Mouse (Mus musculus) urinary bladder, postnatal 25 days (tissue): ENCODE results near the gene Pitpnb.

ENCODE experiments used
- DNase-seq: peaks from one replicate; pipeline ENCODE4 v3.0.0; 2022; ENCODE audit warnings: low spot score

Gene Pitpnb

GRCm38 (mm10) chr5:111330417-111331098 is at the start of gene Pitpnb:
Gene Pitpnb, plus strand, starts transcription at chr5:111330763.
- DNase-seq = peak; percentile 100

- DNase-seq = no peak
These were observed 46.0 kb upstream of the Pitpnb start for GRCm38 (mm10) chr5:111284420-111285175.

DNA sequence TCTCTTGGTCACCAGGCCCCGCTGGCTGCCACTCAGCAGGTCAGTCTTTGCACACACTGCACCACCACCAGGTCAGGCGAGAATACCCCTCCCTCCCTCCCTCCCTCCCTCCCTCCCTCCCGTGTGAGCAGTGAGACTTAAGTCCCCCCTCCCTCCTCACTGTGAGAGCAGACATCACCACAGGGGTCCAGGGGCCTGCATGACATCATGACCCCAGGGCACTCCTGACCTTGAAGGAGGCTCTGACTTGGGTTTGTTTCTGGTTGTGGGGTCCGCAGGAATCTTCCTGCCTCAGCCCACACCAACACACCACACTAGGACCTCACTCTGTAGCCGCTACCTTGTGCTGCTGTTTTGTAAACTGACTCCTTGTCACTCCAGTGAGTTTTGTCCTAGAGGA is 43.0 kb upstream of the Pitpnb start:
- DNase-seq = no peak

DNA sequence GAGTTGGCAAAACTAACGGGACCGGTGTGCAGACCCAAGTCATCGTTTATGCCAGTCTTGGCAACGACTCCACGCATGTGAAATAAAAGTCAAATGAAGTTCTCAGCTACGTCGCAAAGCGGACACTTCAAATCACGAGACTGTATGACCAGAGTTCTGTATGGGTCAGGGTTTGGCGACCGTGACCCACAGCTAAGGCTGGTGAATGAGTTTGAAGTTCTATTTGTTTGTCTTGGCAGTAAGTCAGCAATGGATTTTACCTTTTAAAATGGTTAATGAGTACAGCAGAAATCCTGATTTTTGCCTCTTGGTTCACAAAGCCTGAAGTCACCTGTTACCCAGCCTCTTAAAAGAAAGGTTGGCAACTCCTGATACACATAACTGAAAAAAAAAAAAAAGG is 42.1 kb upstream of the Pitpnb start:
- DNase-seq = no peak

DNA sequence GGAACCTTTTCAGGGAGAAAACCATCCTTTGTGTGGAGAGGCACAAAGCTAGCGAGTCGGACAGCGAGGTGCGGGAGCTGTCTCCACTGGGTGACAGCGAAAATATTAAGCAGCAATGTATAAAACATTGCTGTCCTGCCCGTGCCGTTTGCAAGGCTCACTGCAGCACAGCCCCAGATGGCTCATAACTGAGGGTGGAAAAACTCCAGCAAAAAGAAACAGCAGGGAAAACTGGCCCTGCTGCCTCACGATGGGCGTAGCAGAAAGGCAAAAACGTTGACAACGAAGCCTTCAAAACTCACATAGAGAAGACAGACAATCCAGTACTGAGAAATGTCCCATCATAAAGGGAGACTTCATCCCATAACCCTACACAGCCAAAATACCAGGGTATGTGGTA is 40.5 kb upstream of the Pitpnb start:
- no peak for DNase-seq

DNA sequence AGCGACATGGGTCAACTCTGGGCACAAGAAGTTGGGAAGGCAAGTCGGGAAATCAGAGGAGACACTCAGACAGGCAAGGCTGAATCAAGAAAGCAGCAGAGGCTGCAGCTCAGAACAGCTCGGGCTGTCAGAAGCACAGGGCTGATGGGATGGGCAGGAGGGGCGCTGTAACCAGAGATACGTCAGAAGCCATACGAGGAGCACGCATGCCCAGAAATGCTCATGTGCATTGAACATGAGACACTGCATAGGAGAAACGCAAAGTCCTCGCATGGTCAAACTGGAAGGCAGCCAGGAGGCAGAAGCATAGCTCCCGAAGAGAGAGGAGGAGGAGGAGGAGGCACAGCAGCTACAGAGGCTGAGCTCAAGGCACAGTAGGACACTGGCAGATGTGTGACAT is 38.9 kb upstream of the Pitpnb start:
- DNase-seq = no peak

DNA sequence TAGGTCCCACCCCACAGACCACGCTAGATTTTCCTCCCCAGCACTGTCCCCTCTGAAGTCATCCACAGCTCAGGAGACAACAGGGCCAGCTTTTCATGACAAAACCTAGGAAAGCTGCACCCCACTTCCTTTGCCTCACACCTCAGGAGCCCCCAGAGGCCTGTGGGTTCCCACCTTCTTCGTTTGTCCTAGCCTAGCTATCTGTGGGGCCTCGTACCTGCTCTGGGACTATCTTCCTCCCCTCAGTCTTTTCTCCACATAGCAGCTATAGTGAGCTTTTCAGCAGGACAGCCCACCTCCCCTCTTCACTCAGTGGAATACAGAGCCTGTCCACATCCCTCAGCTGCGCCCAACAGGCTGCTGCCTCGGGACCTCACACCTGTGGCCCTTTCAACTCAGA is 32.8 kb upstream of the Pitpnb start:
- DNase-seq = no peak

DNA sequence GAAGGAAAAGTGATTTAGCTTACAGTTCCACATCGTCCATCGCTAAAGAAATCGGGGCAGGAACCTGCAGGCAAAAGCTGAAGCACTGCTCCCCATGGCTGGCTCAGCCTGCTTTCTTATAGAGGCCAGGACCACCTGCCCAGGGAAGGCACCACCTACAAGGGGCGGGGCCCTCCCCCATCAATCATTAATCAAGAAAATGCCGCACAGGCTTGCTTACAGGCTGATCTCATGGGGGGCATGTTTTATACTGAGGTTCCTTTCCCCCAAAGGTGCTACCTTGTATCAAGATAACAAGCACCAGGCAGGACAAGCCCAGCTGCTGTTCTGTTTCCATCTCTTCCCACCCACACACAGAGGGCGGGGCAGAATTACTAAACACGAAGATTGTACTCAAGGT is 31.9 kb upstream of the Pitpnb start:
- DNase-seq = no peak

- no peak for DNase-seq
These were observed 29.8 kb upstream of the Pitpnb start for GRCm38 (mm10) chr5:111300776-111301175.

DNA sequence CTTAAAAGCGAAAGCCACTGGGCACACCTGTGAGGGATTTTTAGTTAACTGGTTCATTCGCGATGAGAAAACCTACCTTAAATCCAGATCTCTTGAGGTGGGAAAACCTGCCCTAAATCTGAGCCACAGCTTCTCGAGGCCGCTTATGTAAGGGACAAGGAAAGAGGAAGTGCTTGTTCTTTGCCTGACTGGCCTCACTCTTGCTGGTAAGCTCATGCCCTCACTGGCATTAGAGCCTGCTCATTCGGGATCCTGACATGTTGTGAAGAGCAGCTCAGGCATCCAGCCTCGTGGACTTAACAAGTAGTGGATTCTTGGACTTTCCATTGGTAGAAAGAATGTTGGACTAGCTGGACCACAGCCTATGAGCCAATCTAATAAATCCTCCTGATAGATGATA is 28.8 kb upstream of the Pitpnb start:
- DNase-seq = no peak

- DNase-seq = no peak
These were observed 25.8 kb upstream of the Pitpnb start for GRCm38 (mm10) chr5:111304730-111305129.

DNA sequence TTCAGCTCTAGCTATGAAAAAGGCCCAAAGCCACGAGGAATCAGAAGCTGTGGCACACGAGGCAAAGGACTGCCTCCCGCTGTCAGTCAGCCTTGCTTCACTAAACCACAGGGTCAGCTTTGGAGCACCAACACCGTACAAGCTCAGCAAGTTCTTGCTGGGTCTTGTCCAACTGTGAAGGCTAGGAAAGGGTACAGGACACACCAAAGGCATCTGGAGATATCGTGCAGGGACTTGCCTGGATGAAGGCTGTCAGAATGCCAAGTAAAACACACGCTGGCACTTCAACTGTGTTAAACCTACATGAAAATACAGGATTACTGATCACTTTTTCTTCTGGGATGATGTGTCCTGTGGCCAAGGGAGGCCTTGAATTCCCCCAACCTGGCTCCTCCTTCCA is 20.4 kb upstream of the Pitpnb start:
- DNase-seq = peak; percentile 57

- no peak for DNase-seq
These were observed 16.7 kb upstream of the Pitpnb start for GRCm38 (mm10) chr5:111313833-111314232.

- no peak for DNase-seq
These were observed 15.5 kb upstream of the Pitpnb start for GRCm38 (mm10) chr5:111315061-111315460.

- DNase-seq = no peak
These were observed 13.0 kb upstream of the Pitpnb start for GRCm38 (mm10) chr5:111317526-111317925.

DNA sequence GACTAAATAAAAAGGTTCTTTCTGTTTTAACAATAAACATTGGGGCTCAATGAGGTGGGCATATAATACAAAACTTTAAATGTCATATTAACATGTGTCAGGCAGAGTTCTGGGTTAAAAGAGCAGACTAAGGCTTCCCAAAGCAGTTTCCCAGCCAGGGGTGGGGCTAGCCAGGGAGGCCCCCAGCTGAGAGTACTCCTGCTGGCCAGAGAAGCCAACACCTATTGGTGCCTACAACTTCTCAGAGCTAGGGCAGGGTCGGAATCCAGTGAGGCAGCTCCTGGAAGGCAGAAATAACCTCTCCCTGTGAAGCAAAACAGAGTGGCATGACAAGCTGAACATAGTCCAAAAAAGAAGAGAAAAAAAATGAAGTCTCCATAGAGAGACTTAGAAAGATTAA is 11.6 kb upstream of the Pitpnb start:
- DNase-seq = no peak

DNA sequence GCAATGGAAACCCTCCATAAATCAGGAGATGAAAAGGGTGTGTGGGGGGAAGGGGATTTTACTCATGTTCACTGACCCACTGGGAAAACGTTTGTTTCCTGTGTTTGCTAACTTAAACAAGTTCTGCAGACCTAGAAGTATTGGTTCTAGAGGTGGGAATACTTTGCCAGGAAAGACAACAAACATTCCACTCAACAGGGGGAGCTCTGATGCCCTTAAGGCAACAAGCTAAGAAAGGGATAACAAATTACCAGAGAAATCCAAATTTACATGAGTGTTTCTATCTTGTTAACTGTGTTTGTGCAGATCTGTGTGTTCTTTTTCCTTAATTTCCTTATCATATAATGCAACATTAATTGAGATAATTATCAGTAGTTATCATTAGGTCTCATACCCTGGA is 4.8 kb upstream of the Pitpnb start:
- no peak for DNase-seq

DNA sequence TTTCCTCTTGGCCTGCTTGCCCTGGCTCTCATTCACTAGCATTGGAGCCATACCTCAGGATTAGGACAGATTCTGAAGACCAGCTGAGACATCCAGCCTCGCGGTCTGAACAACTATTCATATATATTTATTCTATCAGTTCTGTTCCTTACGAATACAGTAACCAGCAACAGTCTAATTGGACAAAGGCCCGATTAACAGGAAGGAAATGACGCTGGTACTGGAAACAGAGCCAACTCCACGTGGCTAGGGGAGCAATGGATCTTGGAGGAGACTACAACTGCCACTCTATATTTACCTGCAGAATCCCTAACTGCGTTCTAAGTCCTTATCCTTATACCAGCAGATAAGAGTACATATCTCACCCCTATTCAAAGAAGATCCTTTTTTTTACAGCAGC is 3.1 kb upstream of the Pitpnb start:
- no peak for DNase-seq

DNA sequence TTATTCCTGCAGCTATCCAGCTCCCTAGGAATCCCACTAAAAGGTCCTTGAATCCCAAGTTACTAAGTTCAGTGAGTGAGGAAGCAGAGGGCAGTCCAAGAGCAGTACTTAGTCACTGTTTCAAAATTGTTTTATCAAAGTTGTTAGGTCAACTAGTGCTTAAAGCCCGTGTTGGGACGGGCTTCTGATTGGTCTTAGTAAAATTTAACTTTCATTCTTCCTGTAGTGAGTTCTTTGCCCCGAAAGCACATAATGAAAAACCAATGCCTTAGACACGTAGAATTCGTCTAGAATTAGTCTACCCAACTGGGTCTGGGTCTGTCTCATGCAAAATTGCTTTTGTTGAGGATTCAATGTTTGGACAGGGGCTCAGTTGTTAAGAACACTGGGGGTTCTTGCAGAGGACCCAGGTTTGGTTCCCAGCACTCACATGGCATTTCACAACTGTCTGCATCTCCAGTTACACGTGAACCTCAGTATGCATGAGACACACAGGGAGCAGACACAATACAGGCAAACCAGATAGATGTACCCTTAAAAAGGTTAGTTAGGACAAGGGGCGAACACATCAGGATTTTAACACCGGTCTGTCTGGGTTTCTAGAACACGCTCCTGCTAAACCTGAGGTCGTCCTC is 664 bp upstream of the Pitpnb start:
- no peak for DNase-seq

GRCm38 (mm10) chr5:111331099-111331435 is 504 bp downstream of the Pitpnb start:
- no peak for DNase-seq

- no peak for DNase-seq
These were observed 5.6 kb downstream of the Pitpnb start for GRCm38 (mm10) chr5:111335939-111336691.

DNA sequence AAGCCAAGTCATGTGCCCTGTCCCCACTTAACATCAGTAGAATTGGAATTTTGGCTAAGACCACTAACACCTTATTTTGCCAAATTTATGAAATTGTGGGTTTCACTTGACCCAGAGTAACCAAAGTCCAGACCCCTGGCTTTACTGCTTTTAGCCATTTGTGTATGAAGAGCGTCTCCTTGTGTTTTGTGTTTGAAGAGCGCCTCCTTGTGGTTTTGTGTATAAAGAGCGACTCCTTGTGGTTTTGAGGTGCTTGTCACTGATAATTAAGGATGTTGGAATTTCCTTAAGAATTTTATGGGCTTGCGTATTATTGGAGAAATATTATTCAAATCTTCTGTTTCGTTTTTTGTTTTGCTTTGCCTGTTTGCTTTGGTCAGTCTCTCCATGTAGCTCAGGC is 11.0 kb downstream of the Pitpnb start:
- no peak for DNase-seq
